Mouse (Mus musculus) megakaryocyte, embryonic 14.5 days (primary cell): Measurements from ENCODE around the gene Gtf2f1.

Source experiments
- FLI1 ChIP-seq: IDR thresholded peaks from 2 replicates; pipeline ENCODE4 v1.6.1; 2012; ENCODE audit warnings: low read length, inconsistent platforms, mixed read lengths
- GATA1 ChIP-seq: IDR thresholded peaks from 3 replicates; pipeline ENCODE4 v1.6.1; 2012; ENCODE audit warnings: mixed read lengths, low read length, inconsistent platforms, borderline replicate concordance

GRCm38 (mm10) chr17:56961880-56962279, 49.2 kb downstream of the Gtf2f1 start:
- no peak for TF ChIP-seq GATA1
- no peak for TF ChIP-seq FLI1
